Mouse (Mus musculus) left cerebral cortex, postnatal 14 days (tissue): Measurements from ENCODE around the gene Cyp27b1. TPM values are rescaled to one million over a fixed set of nuclear protein-coding genes. Genes with fewer than 3 reads are reported as not detected.

Experiments used
- microRNA-seq, 2 experiments: library from miRNA; unstranded; fragments of <30 nt; microRNA quantifications; one replicate each; pipeline ENCODE4 v1.2.0; 2022
- total RNA-seq, 2 experiments: library from RNA; stranded (reverse); gene quantifications; 2 replicates each; pipeline ENCODE4 v1.2.3; 2021

The Cyp27b1 gene
- total RNA-seq, 2 experiments from 2014 or later = 0.59 to 0.61 TPM

Small RNA genes lying within 50 kb of the gene (microRNA-seq; reads per million reads assigned to microRNA genes)
- gene Mir546 = 0.26 to 0.67 reads per million in 2 experiments

Other genes with a start within 250 kb of the Cyp27b1 start
- 10 to 100 TPM in 1 of 2 experiments, 1 to 10 TPM in 1; 7.7 to 11.3 TPM for gene Atp23, start 146.9 kb upstream of the Cyp27b1 start, total RNA-seq
- 10 to 100 TPM; 69.6 to 75.1 TPM for gene Ctdsp2, start 69.5 kb upstream of the Cyp27b1 start, total RNA-seq
- under 1 TPM; 0.29 to 0.40 TPM for gene Avil, start 47.5 kb upstream of the Cyp27b1 start, total RNA-seq
- 10 to 100 TPM; 27.7 to 28.2 TPM for gene Tsfm, start 17.4 kb upstream of the Cyp27b1 start, total RNA-seq
- gene Mettl1, start 6.8 kb upstream of the Cyp27b1 start, total RNA-seq = 10 to 100 TPM; 10.3 to 11.1 TPM
- gene Eef1akmt3, start 6.7 kb upstream of the Cyp27b1 start, total RNA-seq = under 1 TPM in 1 of 2 experiments, not detected in 1; 0.19 TPM
- gene March9, start 11.9 kb downstream of the Cyp27b1 start, total RNA-seq = 10 to 100 TPM; 32.7 to 35.1 TPM
- 100 to 1,000 TPM in 1 of 2 experiments, 10 to 100 TPM in 1; 88.3 to 106 TPM for gene Cdk4, start 15.3 kb downstream of the Cyp27b1 start, total RNA-seq
- 10 to 100 TPM; 67.1 to 74.5 TPM for gene Tspan31, start 22.0 kb downstream of the Cyp27b1 start, total RNA-seq
- 100 to 1,000 TPM; 704 to 706 TPM for gene Agap2, start 27.0 kb downstream of the Cyp27b1 start, total RNA-seq
- gene Os9, start 72.9 kb downstream of the Cyp27b1 start, total RNA-seq = 100 to 1,000 TPM; 111 to 116 TPM
- gene B4galnt1, start 117.0 kb downstream of the Cyp27b1 start, total RNA-seq = 100 to 1,000 TPM; 108 to 110 TPM
- gene Slc26a10, start 132.4 kb downstream of the Cyp27b1 start, total RNA-seq = 1 to 10 TPM; 1.1 to 1.4 TPM
- 100 to 1,000 TPM in 1 of 2 experiments, 10 to 100 TPM in 1; 92.9 to 103 TPM for gene Arhgef25, start 141.8 kb downstream of the Cyp27b1 start, total RNA-seq
- gene Dtx3, start 147.5 kb downstream of the Cyp27b1 start, total RNA-seq = 100 to 1,000 TPM; 202 to 203 TPM
- gene Pip4k2c, start 163.3 kb downstream of the Cyp27b1 start, total RNA-seq = 10 to 100 TPM; 63.6 to 78.9 TPM
- gene Kif5a, start 215.1 kb downstream of the Cyp27b1 start, total RNA-seq = 100 to 1,000 TPM; 581 to 593 TPM
- gene Dctn2, start 218.1 kb downstream of the Cyp27b1 start, total RNA-seq = 100 to 1,000 TPM; 308 to 321 TPM
- 10 to 100 TPM; 41.2 to 44.7 TPM for gene Mbd6, start 240.8 kb downstream of the Cyp27b1 start, total RNA-seq